Mouse (Mus musculus) thymus, postnatal 10 days (tissue): Measurements from ENCODE around the gene Aqp8.

ENCODE experiments used
- DNase-seq, 2 experiments: peaks; one replicate each; pipeline ENCODE4 v3.0.0; 2021; ENCODE audit warnings: low spot score in 2 of 2

The Aqp8 gene

DNA sequence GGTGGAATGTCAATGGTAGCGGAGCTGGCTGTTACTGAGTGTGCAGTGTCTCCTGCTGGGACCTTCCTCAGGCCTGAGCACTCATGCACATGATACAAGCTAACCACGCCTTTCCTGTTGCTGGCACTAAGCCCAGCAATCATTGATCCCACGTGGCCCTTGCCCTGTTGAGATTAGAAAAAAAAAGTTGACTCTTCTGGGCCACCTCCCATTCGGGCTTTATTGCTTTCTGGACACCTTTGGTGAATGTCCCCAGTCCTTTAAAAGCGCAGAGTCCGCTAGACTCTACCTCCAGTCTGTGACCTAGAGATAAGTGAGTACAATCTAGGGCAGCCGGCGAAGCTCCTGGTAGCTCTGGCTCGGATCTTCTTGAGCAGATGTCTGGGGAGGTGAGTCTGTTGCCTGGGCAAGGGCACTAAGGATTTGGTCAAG, at the start of gene Aqp8:
Gene Aqp8 (plus strand): TSS at position 222 of the 432 bp plus-strand sequence.
- no peak for DNase-seq

DNA sequence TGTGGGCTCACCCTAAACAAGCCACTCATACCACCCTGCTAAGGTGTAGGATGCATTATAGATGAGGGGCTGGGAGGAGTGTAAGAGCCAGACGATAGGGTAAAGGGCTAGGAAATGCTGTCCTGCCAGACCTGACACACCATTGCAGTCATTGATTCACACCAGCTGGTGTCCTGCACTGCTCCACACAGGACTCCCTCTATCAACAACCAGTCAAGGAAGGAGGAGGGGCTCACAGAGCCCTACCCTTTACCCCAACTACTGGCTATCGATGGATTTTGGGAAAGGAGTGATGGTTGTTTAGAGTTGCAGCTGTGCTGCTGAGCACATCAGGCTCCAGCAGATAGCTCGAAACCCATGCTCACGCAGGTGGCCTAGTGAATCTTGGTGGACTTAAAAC, 45.3 kb upstream of the Aqp8 start:
- no peak for DNase-seq

DNA sequence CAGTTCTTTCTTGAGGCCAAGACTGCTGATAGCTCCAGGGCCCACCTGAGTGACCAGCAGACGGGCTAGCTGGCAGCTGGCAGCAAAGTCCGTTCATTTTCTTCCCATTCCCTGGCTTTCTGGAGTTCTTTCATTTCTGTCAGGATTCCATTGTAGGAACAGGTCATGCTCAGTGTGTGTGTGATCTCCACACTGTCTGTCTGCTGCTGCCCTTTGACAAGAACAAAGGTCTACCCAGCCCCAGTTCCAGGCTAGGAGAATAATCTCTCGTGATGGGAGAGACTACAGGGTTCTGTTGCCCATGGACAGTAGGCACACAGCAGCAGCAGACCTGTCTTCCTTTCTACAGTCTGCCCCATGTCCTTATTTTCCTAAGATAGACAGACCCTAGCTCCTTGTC, 44.4 kb upstream of the Aqp8 start:
- DNase-seq, result no peak

DNA sequence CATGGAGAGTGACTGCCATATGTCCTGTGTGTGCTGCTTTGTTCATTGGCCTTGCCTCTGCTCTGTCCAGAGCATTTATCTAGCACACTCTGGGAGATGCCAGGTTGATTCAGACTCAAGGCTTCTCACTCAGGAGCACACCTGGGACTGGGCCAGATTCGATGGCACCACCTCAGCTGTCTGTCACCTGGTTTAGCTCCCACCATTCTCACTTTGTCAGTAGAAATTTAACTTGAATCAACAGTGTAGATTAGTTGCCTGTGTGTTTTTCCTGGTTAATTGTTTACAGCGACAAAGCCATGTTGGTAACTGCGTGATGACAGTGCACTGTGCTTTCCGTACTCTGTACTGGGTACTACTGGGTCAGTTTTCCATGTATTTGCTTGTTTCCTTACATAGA, 42.1 kb upstream of the Aqp8 start:
- no peak for DNase-seq

DNA sequence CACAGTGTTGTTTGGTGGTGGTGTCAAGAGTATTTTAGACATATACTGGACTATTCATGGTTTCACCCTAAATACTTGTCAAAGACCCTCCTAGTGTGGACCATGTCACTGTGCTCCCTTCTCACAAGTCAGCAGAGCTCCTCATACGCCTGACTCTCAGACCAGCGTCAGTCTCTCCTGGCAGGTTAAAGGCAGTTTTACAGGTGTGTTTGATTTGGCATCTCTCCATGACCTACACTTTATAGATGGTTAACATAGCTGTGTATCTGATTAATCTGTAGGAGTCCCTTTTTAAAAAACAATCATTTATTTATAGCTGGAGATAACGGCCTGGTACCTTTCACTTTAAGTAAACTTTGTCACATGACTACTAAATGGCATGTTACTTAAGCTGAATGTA, 40.1 kb upstream of the Aqp8 start:
- no peak for DNase-seq

DNA sequence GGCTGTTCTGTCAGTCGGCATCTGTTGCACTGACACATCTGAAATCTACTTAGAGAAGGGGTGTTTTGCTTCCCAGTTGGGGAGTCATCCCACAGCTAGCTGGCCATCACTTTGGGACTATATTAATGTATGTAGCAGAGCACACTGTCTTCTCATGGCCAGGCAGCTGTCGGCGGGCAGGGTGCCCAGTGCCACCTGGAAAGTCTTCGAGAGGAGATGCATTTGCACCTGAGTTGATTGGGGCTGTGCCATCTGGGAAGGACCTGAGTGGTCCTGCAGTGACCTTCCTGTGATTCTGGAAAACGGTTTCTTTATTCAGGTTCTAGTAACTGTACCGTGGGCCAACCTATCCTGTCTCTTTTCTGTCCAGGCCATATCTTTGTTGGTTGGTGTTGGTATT, 37.8 kb upstream of the Aqp8 start:
- DNase-seq, result no peak

DNA sequence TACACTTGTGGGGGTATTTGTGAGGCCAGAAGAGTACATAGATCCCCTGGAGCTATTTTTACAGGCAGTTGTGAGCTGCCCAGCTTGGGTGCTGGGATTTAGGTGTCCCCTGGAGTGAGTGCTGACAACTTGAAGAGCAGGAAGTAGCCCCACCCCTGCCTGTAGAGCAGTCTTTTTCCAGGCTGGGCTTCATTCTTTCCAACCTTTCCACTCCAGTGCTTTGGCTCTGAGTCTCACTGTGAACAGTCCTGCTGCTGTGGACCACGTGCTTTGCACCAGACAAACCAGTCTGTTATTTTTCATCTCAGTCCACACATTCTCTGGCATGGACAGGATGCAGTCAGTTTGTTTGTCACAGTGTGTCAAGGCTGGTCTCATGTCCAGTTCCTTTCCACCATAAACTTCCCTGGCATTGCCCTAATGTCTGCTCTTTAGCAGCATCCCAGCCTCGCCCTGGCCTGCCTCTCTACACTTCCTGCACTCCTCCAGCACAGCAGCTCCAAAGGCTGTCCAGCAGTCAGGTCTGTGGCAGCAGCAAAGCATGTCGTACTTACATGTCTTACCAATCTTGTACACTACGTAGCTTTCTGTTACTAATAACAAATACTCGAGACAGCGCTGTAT, 36.8 kb upstream of the Aqp8 start:
- DNase-seq, result no peak

DNA sequence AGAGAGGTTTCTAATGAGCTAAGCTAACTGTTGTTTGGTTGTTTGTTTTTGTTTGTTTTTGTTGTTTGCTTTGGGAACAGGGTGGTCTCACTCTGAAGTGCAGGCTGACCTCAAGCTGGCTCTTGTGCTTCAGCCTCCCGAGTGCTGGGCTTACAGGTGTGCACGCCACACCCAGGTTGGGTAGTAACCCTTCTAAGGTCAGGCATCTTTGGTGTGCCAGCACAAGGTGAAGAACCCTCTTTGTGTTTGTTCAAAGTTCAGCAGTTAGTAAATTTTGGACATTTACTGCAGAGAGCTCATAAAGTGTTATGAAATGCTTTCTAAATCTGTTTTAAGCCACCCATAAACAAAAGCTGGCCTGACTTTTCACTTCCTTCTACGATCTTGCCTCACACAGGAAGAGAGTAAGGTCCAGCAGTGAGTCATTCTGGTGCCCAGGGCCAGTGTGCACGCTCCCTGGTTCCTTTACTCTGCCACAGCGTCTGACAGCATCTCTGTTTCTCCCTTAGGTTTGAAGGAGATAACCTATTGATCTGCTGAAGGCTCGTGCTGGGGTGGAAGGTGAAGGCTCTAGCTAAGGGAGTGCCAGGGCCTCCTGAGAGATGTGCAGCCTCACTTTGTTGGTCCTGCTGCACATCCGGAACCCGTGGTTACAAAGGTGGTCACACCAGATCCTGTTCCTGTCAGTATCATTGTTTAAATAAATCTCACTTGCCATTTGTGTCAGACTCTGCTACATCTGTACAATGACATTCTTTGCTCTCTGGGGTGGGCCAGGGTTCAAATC, 32.3 kb upstream of the Aqp8 start:
- DNase-seq, result no peak

DNA sequence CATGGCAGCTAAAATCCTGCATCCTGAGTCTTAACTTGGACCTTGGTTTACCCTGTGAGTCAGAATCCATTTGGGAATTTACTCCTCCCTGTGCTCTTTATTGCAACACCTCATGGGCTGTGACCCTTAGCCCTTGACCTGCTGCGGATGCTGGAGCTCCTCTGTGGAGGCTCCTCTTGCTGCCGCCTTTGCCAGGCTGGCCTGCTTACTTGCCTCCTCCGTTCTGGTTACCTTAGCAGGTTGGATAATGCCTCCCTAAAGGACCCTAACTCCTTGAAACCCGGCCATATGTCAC, 31.7 kb upstream of the Aqp8 start:
- no peak for DNase-seq

DNA sequence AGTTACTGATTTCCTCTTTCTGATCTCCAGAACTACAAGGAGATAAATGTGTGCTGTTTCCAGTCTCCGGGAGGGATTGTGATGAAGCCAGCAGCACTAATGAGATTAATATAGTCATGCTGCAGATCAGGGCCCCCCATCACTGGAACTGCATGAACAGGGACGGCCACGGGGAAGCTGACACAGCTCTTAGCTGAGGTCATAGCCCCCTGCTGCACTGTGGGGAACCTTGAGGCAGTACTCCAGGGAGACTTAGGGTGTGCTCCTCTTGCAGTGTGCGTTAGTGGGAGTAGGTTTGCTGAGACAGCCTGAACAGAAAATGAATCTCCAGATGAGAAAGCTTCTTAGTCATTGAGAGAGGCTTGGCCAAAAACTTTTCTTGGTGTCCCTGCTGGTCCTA, 30.9 kb upstream of the Aqp8 start:
- DNase-seq, result no peak

DNA sequence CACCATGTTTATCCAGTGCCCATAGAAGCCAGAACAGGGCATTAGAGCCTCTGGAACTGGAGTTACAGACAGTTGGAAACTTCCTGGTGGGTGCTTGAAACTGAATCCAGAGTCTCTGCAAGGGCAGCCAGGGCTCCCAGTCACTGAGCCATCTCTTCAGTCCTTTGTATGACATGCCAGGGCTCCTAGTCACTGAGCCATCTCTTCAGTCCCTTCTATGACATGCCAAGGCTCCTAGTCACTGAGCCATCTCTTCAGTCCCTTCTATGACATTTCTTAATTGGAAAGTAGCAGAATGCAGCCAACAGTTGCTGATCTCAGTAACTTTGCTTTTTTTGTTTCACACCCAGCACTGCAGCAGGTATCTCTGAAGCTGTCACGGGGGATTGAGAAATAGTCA, 20.0 kb upstream of the Aqp8 start:
- no peak for DNase-seq

DNA sequence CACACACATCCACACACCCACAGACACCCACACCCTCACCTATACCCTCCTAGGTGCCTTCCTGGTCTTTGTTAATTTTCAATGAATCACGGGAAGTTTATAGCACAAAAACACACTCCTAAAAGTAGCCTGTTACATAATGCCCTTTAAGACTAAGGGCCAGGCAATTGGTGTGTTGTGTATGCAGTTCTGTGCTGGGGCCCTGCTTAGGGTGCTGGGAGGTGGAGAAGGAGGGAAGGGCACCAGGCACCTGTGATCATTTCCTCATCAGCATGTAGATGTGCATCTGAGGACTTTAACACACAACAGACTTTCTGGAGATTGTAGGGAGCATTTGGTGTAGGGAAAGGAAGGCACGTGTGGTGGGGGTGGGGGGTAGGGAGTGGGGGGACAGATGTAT, 13.3 kb upstream of the Aqp8 start:
- DNase-seq, result no peak

DNA sequence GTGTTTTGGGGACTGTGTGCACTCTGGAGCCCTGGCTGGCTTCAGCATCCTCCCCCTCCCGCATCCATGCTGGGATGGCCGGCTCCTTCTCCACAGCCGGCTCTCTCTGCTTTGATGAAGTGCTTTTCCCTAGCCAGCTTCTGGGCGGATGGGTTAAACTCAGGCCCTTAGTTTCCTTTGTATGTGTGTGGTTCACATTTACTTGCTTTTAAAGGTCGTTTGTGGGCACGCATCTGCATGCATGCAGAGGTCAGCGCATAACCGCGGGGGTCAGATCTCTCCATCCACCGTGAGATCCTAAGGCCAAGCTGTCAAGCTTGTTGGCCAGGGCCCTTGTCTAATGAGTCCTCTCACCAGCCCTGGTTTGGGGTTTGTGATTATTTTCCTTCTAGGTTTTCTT, 12.4 kb upstream of the Aqp8 start:
- no peak for DNase-seq

DNA sequence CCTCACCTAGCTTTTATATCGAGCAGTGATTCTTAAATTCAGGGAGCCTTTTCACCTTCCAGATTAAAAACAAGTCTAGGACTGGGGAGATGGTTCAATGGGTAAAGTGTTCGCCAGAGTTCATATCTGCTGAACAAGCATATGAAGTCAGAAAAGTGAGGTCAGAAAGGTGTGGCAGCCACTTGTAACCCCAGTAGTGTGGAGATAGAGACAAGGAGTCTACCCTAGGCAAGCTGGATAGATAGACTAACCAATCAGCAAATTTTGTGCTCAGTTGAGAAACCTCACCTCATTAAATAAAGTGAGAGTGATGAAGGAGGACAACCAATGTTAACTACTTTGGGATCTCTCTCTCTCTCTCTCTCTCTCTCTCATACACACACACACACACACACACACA, 11.6 kb upstream of the Aqp8 start:
- DNase-seq, result no peak

DNA sequence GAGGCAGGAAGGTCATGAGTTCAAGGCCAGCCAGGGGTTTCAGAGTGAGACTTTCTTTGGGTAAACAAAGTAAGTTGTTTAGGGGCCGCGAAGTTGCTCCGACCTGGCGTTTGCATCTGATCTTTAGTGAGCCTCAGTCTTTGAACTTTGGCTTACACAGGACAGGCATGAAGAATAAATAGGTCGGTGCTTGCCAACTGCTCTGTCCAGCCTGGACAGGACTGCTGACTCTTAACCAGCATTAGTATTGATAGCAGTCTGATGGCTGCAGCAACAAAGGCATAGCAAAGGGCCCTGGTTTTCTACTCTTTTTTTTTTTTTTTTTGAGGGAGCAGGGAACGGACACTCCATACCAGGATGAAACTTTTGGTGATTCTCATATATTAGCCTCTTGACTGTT, 9.5 kb upstream of the Aqp8 start:
- DNase-seq, result no peak

DNA sequence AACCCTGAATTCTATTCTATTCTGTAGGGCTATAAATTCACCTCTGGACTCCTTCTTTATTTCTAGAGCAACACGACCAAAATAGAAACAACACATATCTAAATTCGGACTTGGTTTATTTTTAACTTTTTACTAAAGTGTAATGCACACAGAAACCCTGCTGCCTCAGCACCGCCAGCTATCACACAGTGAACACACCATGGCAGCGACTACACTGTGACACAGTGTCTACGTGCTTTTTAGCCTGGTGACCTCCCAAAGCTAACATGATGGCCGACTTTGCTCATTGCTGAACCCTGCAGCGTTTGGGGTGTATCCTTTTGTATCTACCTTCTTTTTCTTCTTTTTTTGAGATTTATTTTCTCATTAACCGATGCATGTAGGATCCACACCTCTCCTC, 9.0 kb upstream of the Aqp8 start:
- DNase-seq, result no peak

DNA sequence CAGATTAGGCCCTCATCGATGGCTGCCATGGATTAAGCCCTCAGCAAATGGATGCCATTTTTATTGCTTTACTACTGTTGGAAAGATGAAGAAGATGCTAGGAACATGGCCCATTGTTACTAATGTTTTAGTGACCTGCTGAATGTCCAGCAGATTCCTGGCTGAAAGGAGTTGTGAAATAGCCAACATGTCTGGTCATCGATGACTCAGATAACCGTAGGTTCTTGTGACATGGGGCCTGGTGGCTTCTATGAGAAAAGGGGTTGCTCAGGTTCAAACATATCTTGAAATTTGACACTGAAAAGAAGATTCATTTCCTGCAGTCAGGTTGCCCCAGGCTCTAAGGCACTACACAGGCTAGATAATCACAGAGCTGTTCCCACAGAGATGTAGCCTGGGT, 7.0 kb upstream of the Aqp8 start:
- DNase-seq, result no peak

DNA sequence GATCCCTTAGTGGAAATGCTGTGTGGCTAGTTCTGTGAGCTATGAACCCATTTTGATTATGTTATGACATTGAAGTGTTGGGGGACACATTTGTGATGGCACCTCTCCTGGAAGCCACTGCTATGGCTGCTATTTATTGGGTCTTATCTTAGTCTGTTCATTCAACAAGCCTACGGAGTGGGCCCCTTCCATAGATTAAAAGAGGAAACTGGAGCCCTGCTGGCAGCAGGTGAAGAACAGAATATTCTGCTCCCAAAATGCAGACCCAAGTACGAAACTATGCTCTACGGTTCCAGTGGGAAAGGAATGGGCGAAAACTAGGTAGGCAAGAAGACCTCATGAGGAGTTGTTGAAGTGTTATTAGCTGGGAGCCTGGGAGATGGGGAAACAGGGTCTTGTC, 3.8 kb upstream of the Aqp8 start:
- DNase-seq, result no peak

DNA sequence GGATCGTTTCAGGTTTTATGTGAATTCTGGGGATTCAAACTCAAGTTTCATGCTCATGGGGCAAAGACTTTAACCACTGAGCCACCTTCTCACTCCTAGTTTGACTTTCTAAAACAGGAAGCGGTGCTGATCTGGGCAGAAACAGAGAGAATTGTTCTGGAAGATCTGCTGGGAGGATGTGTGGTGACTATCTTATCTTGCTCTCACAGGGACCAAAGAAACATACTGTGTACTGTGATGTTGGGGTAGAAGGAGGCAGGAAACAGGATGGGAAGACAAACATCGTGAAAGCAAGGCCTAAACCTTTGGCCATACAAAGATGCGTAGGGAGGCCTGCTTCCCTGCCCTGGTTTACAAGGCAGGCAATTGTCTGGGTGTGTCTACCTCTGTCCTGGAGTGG, 2.8 kb upstream of the Aqp8 start:
- DNase-seq, result no peak

DNA sequence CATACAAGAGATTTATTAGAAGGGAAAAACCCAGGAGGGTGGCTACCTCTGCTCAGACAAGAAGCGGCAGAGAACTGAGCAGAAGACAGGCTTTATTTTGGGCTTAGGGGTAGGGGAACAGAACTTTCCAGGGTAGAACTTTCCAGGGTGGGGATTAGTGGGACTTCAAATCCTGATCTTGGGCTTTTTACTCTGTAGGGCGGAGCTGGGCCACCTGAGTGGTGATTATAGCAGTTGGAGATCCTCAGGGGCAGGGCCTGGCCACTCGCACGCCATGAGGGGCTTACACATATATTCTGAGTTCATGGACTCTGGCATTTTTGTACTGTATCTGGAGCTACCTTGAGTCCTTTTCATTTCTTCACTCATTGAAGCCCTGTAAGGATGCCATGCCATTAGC, 775 bp upstream of the Aqp8 start:
- no peak for DNase-seq

DNA sequence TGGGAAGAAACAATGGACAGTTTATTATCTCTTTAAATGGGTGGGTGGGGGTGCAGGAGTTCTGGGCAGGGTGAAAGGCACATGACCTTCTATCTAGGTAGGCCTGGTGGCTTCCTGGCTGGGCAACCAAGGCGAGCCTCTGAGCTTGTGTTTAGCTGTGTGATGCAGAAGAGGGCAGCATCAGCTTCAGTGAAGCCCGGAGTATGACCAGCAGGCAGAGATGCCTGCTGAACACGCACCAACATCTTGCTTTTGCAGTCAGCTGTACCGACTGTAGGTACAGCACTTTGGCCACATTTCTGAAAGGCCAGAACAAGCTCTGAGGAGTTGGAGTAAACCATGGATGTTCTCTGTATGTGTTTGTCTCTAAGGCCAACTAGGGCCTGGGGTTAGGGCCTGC, 1.5 kb downstream of the Aqp8 start:
- DNase-seq, result no peak

DNA sequence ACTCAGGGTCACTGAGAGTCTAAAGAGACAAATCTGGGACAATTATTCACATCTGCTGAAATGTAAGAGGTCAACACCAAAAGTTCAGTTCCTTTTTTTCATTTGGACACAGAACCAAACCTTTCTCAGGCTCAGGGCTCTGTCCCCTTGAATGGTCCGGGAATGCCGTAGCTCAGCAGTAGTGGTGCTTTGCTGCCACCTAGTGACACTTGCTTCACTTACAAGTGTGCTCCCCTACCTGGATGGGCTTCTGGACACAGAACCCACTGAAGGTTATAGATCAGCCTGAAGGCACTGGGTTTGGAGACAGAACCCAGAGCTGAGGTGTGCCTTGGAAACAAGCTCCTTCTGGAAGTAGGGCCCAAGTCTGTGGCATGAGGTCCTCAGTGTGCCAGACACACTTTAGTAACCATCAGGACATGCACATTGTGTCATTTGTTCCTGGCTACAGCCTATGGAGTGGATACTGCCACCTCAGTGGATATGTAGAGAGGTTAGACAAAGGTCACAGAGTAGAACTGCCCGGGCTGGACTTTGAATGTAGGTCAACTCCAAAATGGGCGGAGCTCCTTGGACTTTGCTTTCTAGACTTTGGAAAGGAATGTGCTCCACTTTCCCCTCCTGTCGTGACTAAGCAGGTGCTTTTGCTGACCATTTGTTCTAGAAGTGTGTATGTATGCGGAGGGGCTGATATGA, 3.7 kb downstream of the Aqp8 start:
- DNase-seq, result peak; percentile 11 to 58

DNA sequence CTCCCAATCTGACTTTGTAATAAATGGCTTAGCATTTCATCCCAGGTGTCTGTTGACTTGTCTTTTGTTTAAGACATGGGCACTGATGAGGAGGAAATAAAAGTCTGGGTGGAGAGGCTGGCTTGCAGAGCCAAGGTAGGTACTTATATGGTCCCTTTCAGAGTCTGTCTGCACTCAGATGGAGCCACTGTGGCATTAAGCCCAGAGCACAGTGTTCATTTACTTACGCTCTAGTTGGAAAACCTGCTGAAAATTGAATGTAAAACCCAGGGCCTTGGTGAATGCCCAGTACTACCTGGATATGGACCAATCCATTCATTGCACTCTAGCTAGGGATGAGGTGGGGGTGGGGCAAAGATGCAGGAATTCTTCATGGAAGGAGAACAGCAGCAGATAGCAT, 5.9 kb downstream of the Aqp8 start:
- no peak for DNase-seq
